Mouse (Mus musculus) kidney, embryonic 14.5 days (tissue): Measurements from ENCODE around the gene Fzr1. TPM values are rescaled to one million over a fixed set of nuclear protein-coding genes. Genes with fewer than 3 reads are reported as not detected.

Experiments
- ATAC-seq: fragments of 200-750 bp; cut with Nextera tagmentation; 2 replicates; pipeline ENCODE4 v1.8.0; 2017; ENCODE audit warnings: moderate number of reproducible peaks, mild to moderate bottlenecking, moderate TSS enrichment, moderate library complexity; ENCODE audit not compliant: low FRiP score, low TSS enrichment
- H3K27ac ChIP-seq: fragments of 300-500 bp; sonication (generic); 2 replicates; pipeline ENCODE4 v1.5.1; 2014; ENCODE audit warnings: low read depth, mild to moderate bottlenecking, low read length, moderate library complexity, mixed read lengths
- H3K27me3 ChIP-seq: fragments of 300-500 bp; sonication (generic); 2 replicates; pipeline ENCODE4 v1.6.1; 2014; ENCODE audit warnings: mild to moderate bottlenecking, low read length; ENCODE audit not compliant: control insufficient read depth, insufficient read depth
- H3K36me3 ChIP-seq: fragments of 300-500 bp; sonication (generic); 2 replicates; pipeline ENCODE4 v1.6.1; 2014; ENCODE audit warnings: low read length, mixed read lengths; ENCODE audit not compliant: control insufficient read depth, insufficient read depth
- H3K4me1 ChIP-seq: fragments of 300-500 bp; sonication (generic); 2 replicates; pipeline ENCODE4 v1.6.1; 2014; ENCODE audit warnings: low read length, mixed read lengths; ENCODE audit not compliant: control insufficient read depth, insufficient read depth
- H3K4me2 ChIP-seq: fragments of 300-500 bp; sonication (generic); replicated peaks from 2 replicates; pipeline ENCODE4 v1.6.1; 2014; ENCODE audit warnings: low read depth, mild to moderate bottlenecking, low read length
- H3K4me3 ChIP-seq: fragments of 300-500 bp; sonication (generic); 2 replicates; pipeline ENCODE4 v1.5.1; 2014; ENCODE audit warnings: mild to moderate bottlenecking, low read length
- H3K9ac ChIP-seq: fragments of 300-500 bp; sonication (generic); 2 replicates; pipeline ENCODE4 v1.6.1; 2014; ENCODE audit warnings: low read depth, mild to moderate bottlenecking, low read length, moderate library complexity
- H3K9me3 ChIP-seq: fragments of 300-500 bp; sonication (generic); 2 replicates; pipeline ENCODE4 v1.6.1; 2016; ENCODE audit warnings: low read length; ENCODE audit not compliant: control insufficient read depth
- WGBS: fragments of 180-500 bp; shearing (Covaris S2); extraction: QIAGEN DNeasy Blood & Tissue Kit; methylation state at CpG from one replicate; pipeline ENCODE4 v1.1.7; 2014; 5-methylcytosine and 5-hydroxymethylcytosine counted together
- polyA plus RNA-seq: library from polyadenylated mRNA; unstranded; fragments of >200 nt; fragmentation: Nextera tagmentation; extraction: Ambion mirVana; gene quantifications from 2 replicates; pipeline ENCODE4 v1.2.1, GENCODE M21; 2014

Fzr1 gene
- polyA plus RNA-seq, 1 experiment from 2014 or later = 108 TPM

DNA sequence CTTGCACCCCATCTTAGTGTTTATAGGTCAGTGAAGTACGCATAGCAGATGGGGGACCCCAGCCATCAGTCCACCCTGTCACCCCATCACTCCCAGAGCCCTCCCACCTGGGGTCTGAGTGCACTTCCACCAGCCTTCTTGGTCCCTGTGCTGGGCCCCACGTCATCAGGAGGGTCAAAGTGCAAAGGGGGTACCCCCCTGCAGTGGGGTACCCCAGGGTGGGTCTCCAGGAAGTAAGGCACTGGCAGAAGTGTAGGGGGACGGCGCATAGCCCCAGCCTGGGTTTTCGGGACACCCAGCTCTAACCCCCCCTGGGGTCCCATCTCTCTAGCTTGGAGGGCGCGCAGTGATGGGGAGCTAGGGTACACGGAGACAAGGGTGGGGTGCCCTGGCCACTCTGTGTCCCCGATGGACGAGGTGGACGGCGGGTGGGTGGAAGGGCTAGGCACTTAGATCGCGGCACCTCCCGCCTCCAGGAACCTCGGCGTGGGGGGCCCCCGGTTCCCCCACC, 21.5 kb upstream of the Fzr1 start:
- Histone ChIP-seq H3K27ac (no peak overlapping the region), H3K9me3 (no peaks in the 10 kb centered on the region), H3K4me1 (peaks cover 33% of the 10 kb centered on the region), H3K27me3 (0 out of 2 replicates have a peak, but pooled peaks cover 5% of the 10 kb centered on the region), H3K9ac (no peak overlapping the region), H3K4me2 (no peak overlapping the region), H3K4me3 (no peak overlapping the region), H3K36me3 (peaks cover 47% of the 10 kb centered on the region)
- WGBS = 85% methylated on average over 18 of the region's 18 CpGs
- ATAC-seq = no peak

DNA sequence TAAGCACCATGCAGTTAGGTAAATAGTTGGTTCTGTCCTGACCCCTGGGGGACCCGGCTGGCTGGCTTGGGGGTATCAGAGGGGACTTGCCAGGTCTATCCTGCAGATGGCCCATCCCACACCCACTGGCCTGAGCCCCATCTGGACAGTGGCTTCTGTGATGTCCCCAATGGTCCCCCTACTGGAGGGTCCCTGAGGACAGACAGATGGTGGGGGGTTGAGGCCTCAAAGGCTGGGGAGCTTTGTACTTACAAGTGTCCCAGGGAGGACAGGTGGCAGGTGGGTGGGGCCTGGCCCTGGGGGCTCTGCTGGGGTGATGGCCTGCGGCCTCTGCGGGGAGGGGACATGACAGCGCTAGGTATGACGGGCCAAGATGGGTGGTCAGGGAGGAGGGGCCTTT, 21.0 kb upstream of the Fzr1 start:
- H3K4me1 ChIP-seq = peaks cover 33% of the 10 kb centered on the region
- peaks cover 47% of the 10 kb centered on the region for H3K36me3 ChIP-seq
- 0 out of 2 replicates have a peak, but pooled peaks cover 5% of the 10 kb centered on the region for H3K27me3 ChIP-seq
- H3K4me3 ChIP-seq = no peak overlapping the region
- H3K9ac ChIP-seq = no peak overlapping the region
- no peak for ATAC-seq
- WGBS = 77% methylated on average over 5 of the region's 5 CpGs
- no peak overlapping the region for H3K27ac ChIP-seq
- no peak overlapping the region for H3K4me2 ChIP-seq
- H3K9me3 ChIP-seq = no peaks in the 10 kb centered on the region

- peaks cover 34% of the 10 kb centered on the region for H3K36me3 ChIP-seq
- 0 out of 2 replicates have a peak, but pooled peaks cover 5% of the 10 kb centered on the region for H3K27me3 ChIP-seq
- H3K9me3 ChIP-seq = no peaks in the 10 kb centered on the region
- H3K9ac ChIP-seq = no peak overlapping the region
- H3K4me1 ChIP-seq = peaks cover 23% of the 10 kb centered on the region
- no peak for ATAC-seq
- H3K4me2 ChIP-seq = no peak overlapping the region
- no peak overlapping the region for H3K4me3 ChIP-seq
- no peak overlapping the region for H3K27ac ChIP-seq
- 70% methylated on average over 5 of the region's 5 CpGs for WGBS
Observed at GRCm38 (mm10) chr10:81396749-81397148, 18.4 kb upstream of the Fzr1 start.

DNA sequence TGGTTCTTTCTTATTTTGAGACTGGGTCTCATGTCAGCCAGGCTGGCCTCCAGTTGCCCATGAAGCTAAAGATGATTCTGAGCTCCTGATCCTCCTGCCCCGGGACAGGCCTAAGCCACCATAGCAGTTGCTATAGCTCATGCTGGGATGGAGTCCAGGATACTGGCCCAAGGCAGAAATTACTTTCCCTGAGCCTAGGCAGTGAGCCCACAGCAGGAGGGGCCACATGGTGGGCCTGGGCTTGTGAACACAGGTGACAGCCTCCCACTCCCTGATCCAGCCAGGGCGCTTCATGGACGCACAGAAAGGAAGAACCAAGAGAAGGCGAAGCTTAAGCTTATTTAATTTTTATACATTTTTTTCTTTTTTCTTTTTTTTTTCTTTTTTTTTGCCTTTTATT, 17.5 kb upstream of the Fzr1 start:
- Histone ChIP-seq H3K4me3 (no peak overlapping the region), H3K27me3 (0 out of 2 replicates have a peak, but pooled peaks cover 5% of the 10 kb centered on the region), H3K4me2 (no peak overlapping the region), H3K27ac (no peak overlapping the region), H3K36me3 (peaks cover 36% of the 10 kb centered on the region), H3K9ac (no peak overlapping the region), H3K9me3 (no peaks in the 10 kb centered on the region), H3K4me1 (peaks cover 15% of the 10 kb centered on the region)
- no peak for ATAC-seq
- WGBS = 91% methylated on average over 4 of the region's 4 CpGs

GRCm38 (mm10) chr10:81395127-81395526, 16.8 kb upstream of the Fzr1 start:
- Histone ChIP-seq H3K27ac (no peak overlapping the region), H3K4me1 (peaks cover 13% of the 10 kb centered on the region), H3K9ac (no peak overlapping the region), H3K4me3 (no peak overlapping the region), H3K36me3 (peaks cover 29% of the 10 kb centered on the region), H3K4me2 (no peak overlapping the region), H3K9me3 (no peaks in the 10 kb centered on the region), H3K27me3 (no peaks in the 10 kb centered on the region)
- 23% methylated on average over 5 of the region's 5 CpGs for WGBS
- no peak for ATAC-seq

DNA sequence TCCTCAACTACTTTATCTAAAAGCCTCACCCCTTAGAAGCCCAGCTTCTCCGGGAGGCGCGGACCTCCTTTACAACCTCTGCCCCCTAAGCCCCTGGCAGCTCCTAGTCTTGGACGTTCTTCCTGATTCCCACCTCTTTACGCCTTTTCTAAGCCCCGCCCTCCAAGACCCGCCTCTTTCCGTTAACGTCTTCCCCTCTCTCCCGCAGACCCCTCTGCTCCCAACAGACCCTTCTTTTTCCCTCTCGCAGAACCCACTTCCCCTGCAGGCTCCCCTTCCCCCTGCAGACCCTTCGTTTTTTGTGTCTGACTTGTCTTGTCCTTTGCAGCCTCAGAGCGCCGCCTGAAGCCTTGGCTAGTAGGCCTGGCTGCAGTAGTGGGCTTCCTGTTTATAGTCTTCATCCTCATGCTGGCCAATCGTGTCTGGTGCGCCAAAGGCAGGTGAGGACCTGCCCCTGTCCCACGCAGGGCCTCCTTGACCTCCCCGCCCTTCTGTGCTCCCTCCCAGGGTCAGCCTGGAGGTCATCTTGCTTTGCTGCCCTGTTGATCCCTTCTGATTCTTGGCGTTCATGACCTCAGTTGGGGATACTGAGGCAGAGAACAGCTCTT, 15.2 kb upstream of the Fzr1 start:
- H3K27me3 ChIP-seq = no peaks in the 10 kb centered on the region
- H3K9ac ChIP-seq = peak overlapping the region; percentile 45; the same call in 1 of the 2 replicates
- ATAC-seq = 0 out of 2 replicates have a peak, but pooled peaks have one; percentile 4
- H3K9me3 ChIP-seq = no peaks in the 10 kb centered on the region
- peak overlapping the region; percentile 26; the same call in 1 of the 2 replicates for H3K4me3 ChIP-seq
- H3K4me2 ChIP-seq = peak overlapping the region; percentile 51
- H3K4me1 ChIP-seq = peaks cover 17% of the 10 kb centered on the region
- peaks cover 20% of the 10 kb centered on the region; the same call in 1 of the 2 replicates for H3K36me3 ChIP-seq
- peak overlapping the region; percentile 63; the same call in 1 of the 2 replicates for H3K27ac ChIP-seq
- WGBS = 4% methylated on average over 19 of the region's 19 CpGs

DNA sequence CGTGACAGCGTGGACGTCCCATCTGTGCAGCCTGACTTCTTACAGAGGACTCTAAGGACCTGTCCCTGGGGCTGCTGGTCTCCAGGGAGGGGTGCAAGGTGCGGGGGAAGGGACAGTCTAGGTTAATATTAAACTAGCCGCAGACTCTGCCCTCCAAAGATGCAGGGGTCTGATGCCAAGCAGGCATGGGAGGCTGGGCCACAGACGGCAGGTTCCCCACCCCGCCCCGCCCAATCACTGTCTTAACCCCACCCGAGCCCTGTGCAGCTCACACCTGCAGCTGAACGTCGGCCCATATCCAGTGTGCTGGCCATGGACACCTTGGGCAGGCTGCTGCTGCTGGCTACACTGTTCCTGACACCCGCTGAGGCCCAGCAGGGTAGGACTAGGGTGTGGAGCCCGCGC, 14.5 kb upstream of the Fzr1 start, which contains the start of gene Smim24:
Smim24 (plus strand) TSS at position 271 of the 405 bp plus-strand sequence.
- Histone ChIP-seq H3K9me3 (no peaks in the 10 kb centered on the region), H3K4me3 (peak within 1 kb of the TSS; percentile 26), H3K27ac (peak within 1 kb of the TSS; percentile 63; the same call in 1 of the 2 replicates), H3K4me2 (peak within 1 kb of the TSS; percentile 51), H3K4me1 (peaks cover 17% of the 10 kb centered on the region), H3K36me3 (peaks cover 21% of the 10 kb centered on the region), H3K27me3 (no peaks in the 10 kb centered on the region), H3K9ac (peak within 1 kb of the TSS; percentile 45; the same call in 1 of the 2 replicates)
- no peak; the same call in 1 of the 2 replicates for ATAC-seq
- WGBS = 61% methylated on average over 14 of the region's 14 CpGs

- WGBS = 84% methylated on average over 6 of the region's 6 CpGs
- Histone ChIP-seq H3K36me3 (peaks cover 21% of the 10 kb centered on the region), H3K9me3 (no peaks in the 10 kb centered on the region), H3K27ac (no peak overlapping the region), H3K27me3 (no peaks in the 10 kb centered on the region), H3K9ac (no peak overlapping the region), H3K4me1 (peaks cover 17% of the 10 kb centered on the region), H3K4me2 (no peak overlapping the region), H3K4me3 (no peak overlapping the region)
- ATAC-seq = no peak
Observed at GRCm38 (mm10) chr10:81392270-81392669, 14.0 kb upstream of the Fzr1 start.

DNA sequence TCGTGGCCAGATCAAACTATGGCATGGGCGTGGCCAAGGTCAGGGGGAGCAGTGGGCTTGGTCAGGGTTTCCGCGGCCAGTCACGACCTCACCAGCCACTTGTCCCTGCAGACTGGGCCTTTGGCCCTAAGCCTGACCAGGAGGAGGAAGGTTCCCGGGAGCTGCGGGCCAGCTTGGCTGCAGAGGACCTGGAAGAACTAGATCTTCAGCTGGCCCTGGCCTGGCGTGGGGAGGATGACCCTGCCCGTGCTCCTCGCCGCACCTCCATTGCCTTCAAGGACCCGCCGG, 12.3 kb upstream of the Fzr1 start:
- H3K27ac ChIP-seq = no peak overlapping the region
- H3K4me2 ChIP-seq = no peak overlapping the region
- peaks cover 20% of the 10 kb centered on the region for H3K4me1 ChIP-seq
- H3K4me3 ChIP-seq = no peak overlapping the region
- WGBS = 93% methylated on average over 13 of the region's 13 CpGs
- H3K9ac ChIP-seq = no peak overlapping the region
- no peaks in the 10 kb centered on the region for H3K9me3 ChIP-seq
- peaks cover 32% of the 10 kb centered on the region for H3K36me3 ChIP-seq
- ATAC-seq = no peak
- H3K27me3 ChIP-seq = no peaks in the 10 kb centered on the region
